Mouse (Mus musculus): ENCODE data around the gene Serpina3a. TPM values are rescaled to one million over a fixed set of nuclear protein-coding genes. Genes with fewer than 3 reads are reported as not detected.

Gene Serpina3a
- not detected in 2 replicates for polyA plus RNA-seq (2012; rRNA removed)

GRCm38 (mm10) chr12:104112333-104112732, at the start of gene Serpina3a:
Serpina3a (plus strand) TSS chr12:104112724.

DNA sequence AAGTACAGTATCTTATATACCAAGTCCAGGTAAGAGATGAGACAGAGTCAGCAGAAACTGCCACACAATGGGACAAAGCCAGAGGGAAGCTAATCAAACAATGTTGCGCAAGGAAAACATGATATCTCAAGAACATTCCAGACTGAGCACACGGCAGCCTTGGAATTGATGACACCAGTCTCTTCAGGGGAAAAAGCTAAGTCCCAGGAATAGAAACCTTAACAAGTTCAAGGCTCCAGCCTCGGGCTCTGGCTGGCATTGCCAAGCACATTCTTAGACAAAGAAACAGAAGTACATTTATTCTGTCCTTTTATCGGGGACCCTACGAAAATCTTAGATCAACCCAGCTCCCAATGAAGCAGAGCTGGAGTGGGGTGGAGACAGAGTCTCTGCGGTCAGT, 11.8 kb upstream of the Serpina3a start, which contains the start of gene Serpina5:
Gene Serpina5 (plus strand): TSS at position 346 of the 400 bp plus-strand sequence.

DNA sequence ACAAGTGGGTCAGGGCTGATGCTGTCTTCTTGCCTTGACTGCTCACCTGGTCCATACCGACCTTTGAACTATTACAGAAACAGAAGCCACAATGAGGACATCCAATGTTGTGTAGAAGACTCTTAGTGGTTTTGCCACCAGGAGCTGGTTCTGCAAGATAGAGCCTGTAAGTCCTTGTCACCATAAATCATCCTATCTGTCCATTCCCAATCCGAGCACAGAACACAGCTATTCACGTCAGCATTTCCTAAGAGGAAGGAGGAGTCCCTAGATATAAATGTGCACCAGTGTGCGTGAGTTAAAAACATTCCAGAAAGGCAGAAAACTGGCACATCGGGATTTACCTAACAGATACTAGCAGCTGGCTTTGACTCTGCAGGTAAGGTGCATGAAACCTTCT, 15.2 kb downstream of the Serpina3a start, which contains the start of gene Serpina3b:
Gene Serpina3b (plus strand): TSS at position 301 of the 400 bp plus-strand sequence.

DNA sequence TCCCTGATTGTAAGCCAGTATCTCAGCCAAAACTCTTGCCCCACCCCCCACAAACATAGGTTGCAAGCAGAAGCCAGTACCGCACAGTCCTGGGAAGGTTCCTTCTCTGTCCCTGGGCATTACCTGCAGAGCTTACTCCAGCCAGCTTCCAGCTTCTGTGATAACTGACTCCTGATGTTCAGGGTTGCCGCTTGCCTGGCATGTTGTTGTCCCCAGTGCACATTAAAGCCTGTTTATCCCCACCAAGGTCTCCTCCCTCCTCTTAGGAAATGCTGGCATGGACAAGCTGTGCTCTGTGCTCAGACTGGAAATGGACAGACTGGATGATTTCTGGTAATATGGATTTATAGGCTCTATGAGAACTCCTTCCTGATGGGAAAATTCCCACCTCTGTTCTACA, 41.1 kb downstream of the Serpina3a start, which contains the start of gene Serpina3c:
Gene Serpina3c (minus strand): TSS at position 215 of the 400 bp plus-strand sequence.

Other genes starting within 250 kb of the Serpina3a start
- gene Serpina1a, start 249.2 kb upstream of the Serpina3a start, polyA plus RNA-seq (2012; rRNA removed): 440 and 515 TPM in 2 replicates
- 147 and 183 TPM in 2 replicates for gene Serpina1c, start 207.8 kb upstream of the Serpina3a start, polyA plus RNA-seq (2012; rRNA removed)
- 147 and 187 TPM in 2 replicates for gene Serpina1e, start 153.7 kb upstream of the Serpina3a start, polyA plus RNA-seq (2012; rRNA removed)
- gene Serpina11, start 122.8 kb upstream of the Serpina3a start, polyA plus RNA-seq (2012; rRNA removed): 6.6 and 8.5 TPM in 2 replicates
- not detected in 2 replicates for gene Serpina9, start 99.0 kb upstream of the Serpina3a start, polyA plus RNA-seq (2012; rRNA removed)
- 0.01 TPM in 2 replicates for gene Serpina12, start 68.3 kb upstream of the Serpina3a start, polyA plus RNA-seq (2012; rRNA removed)
- gene Serpina5, start 11.6 kb upstream of the Serpina3a start, polyA plus RNA-seq (2012; rRNA removed): 0.10 and 0.15 TPM in 2 replicates
- gene Serpina3b, start 15.3 kb downstream of the Serpina3a start, polyA plus RNA-seq (2012; rRNA removed): 0.10 TPM in 2 replicates
- gene Serpina3c, start 41.1 kb downstream of the Serpina3a start, polyA plus RNA-seq (2012; rRNA removed): 0.01 TPM in 1 of 2 replicates, not detected in the other
- 0.12 and 0.14 TPM in 2 replicates for gene Serpina3f, start 101.8 kb downstream of the Serpina3a start, polyA plus RNA-seq (2012; rRNA removed)
- gene Serpina3g, start 123.5 kb downstream of the Serpina3a start, polyA plus RNA-seq (2012; rRNA removed): 1.4 and 1.5 TPM in 2 replicates
- 0.08 and 0.12 TPM in 2 replicates for gene Serpina3i, start 150.4 kb downstream of the Serpina3a start, polyA plus RNA-seq (2012; rRNA removed)
- gene Serpina3j, start 201.8 kb downstream of the Serpina3a start, polyA plus RNA-seq (2012; rRNA removed): not detected in 2 replicates
- gene Serpina3k, start 225.8 kb downstream of the Serpina3a start, polyA plus RNA-seq (2012; rRNA removed): not detected in 2 replicates
- 0.03 TPM in 2 replicates for gene Serpina3m, start 225.8 kb downstream of the Serpina3a start, polyA plus RNA-seq (2012; rRNA removed)

Measured in liver, embryonic 14 days (tissue).